7 mouse cellular contexts compared by ENCODE assay signal in the genomic region with DNA sequence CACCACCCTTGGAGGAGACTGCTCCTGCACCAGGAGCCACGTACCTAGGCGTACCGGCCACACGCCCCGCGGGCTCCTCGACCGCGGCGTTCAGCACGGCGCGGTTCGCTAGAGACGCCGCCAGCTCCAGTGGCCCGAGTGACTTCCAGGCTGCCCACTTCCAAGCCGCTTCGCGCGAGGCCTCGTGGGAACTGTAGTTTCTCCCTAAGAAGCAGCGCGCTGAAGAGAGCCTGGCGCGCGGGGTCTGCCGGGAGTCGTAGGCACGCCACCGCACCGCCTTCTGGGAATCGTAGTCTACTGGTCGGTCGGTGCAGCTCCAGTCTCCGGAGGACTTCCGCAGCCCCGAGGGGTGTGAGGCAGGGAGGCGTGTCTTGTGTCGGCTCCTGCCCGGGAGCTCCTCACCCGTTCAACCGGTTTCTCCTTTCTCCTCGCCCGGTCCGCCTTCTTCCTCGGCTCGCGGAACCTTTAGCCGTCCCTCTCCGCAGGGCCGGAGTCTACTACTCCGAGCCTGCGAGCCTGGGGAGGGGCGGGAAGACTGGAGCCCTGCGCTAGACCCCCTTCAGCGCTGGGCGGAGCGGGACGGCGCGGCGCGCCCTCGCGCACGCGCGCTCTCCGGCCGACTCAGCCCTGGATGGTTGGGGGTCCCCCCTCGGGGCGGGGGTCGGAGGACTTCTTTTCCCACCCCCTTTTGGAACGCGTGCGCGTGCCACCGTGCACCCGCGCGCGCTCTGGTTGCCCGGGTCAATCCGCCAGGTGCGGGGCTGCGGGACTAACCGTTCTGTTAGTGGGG. TPM values are rescaled to one million over a fixed set of nuclear protein-coding genes. Genes with fewer than 3 reads are reported as not detected.
A peak's percentile ranks its signal among the peaks of the same experiment; 100 is the strongest.
DNase-seq lines count a peak whose midpoint lies in the region; ATAC-seq lines count a peak whose summit lies in the region.

Gene Sipa1l3 (minus strand): TSS at position 221 of the 790 bp plus-strand sequence.

- no peaks in the 10 kb centered on the region for H3K36me3 ChIP-seq in embryonic facial prominence, embryonic 12.5 days
- no peaks in the 10 kb centered on the region for H3K36me3 ChIP-seq in limb, embryonic 11.5 days (ENCODE audit: control insufficient read depth, insufficient read depth, low read length)
- no peaks in the 10 kb centered on the region for H3K36me3 ChIP-seq in midbrain, embryonic 14.5 days (ENCODE audit: control insufficient read depth, insufficient read depth, low read length)

- WGBS in embryonic facial prominence, embryonic 12.5 days, result under 1% methylated on average over 88 of the region's 88 CpGs
- under 1% methylated on average over 88 of the region's 88 CpGs for WGBS in limb, embryonic 11.5 days
- WGBS in midbrain, embryonic 14.5 days, result under 1% methylated on average over 86 of the region's 88 CpGs

- peak within 1 kb of the TSS; percentile 84 for H3K9ac ChIP-seq in embryonic facial prominence, embryonic 12.5 days
- peak within 1 kb of the TSS; percentile 69 for H3K9ac ChIP-seq in limb, embryonic 11.5 days (ENCODE audit: low read length)
- H3K9ac ChIP-seq in midbrain, embryonic 14.5 days (replicated peaks; ENCODE audit: low read length), result peak within 1 kb of the TSS; percentile 76

- H3K27me3 ChIP-seq in embryonic facial prominence, embryonic 12.5 days, result no peaks in the 10 kb centered on the region
- H3K27me3 ChIP-seq in limb, embryonic 11.5 days (ENCODE audit: control insufficient read depth, insufficient read depth, low read length), result no peaks in the 10 kb centered on the region
- no peaks in the 10 kb centered on the region for H3K27me3 ChIP-seq in midbrain, embryonic 14.5 days (ENCODE audit: control insufficient read depth, insufficient read depth, low read length)

- DNase-seq in adrenal gland, postnatal 25 days, result peak; percentile 95
- peak; percentile 100 for DNase-seq in heart, adult 11 months
- DNase-seq in kidney, adult 18-20 months, result peak; percentile 97
- peak; percentile 98 for DNase-seq in limb, embryonic 11.5 days (ENCODE audit: low spot score)
- peak; percentile 99 for DNase-seq in midbrain, embryonic 14.5 days
- DNase-seq in spleen, adult 18-20 months, result peak; percentile 93 to 95

- peak within 1 kb of the TSS; percentile 85 for H3K4me3 ChIP-seq in embryonic facial prominence, embryonic 12.5 days
- peak within 1 kb of the TSS; percentile 85 for H3K4me3 ChIP-seq in limb, embryonic 11.5 days (ENCODE audit: low read depth, low read length)
- peak within 1 kb of the TSS; percentile 90 for H3K4me3 ChIP-seq in midbrain, embryonic 14.5 days (replicated peaks; ENCODE audit: low read depth, low read length)

- peak; percentile 98 for ATAC-seq in embryonic facial prominence, embryonic 12.5 days (ENCODE audit: insufficient number of reproducible peaks, insufficient read depth, low FRiP score, low TSS enrichment)
- ATAC-seq in limb, embryonic 11.5 days (ENCODE audit: insufficient number of reproducible peaks, low FRiP score, low TSS enrichment, low read depth), result peak; percentile 97
- peak; percentile 97 for ATAC-seq in midbrain, embryonic 14.5 days (ENCODE audit: low FRiP score, low TSS enrichment)

- peak within 1 kb of the TSS; percentile 85 for H3K27ac ChIP-seq in embryonic facial prominence, embryonic 12.5 days
- peak within 1 kb of the TSS; percentile 56; the same call in 1 of the 2 replicates for H3K27ac ChIP-seq in limb, embryonic 11.5 days (replicated peaks; ENCODE audit: low read depth, low read length)
- H3K27ac ChIP-seq in midbrain, embryonic 14.5 days (replicated peaks; ENCODE audit: low read depth, low read length), result peak within 1 kb of the TSS; percentile 89

- H3K4me1 ChIP-seq in embryonic facial prominence, embryonic 12.5 days, result peaks cover 21% of the 10 kb centered on the region; the same call in 1 of the 2 replicates
- peaks cover 8% of the 10 kb centered on the region; the same call in 1 of the 2 replicates for H3K4me1 ChIP-seq in limb, embryonic 11.5 days (ENCODE audit: control insufficient read depth, insufficient read depth, low read length)
- peaks cover 21% of the 10 kb centered on the region for H3K4me1 ChIP-seq in midbrain, embryonic 14.5 days (ENCODE audit: control insufficient read depth, insufficient read depth, low read length)

- no peaks in the 10 kb centered on the region for H3K9me3 ChIP-seq in embryonic facial prominence, embryonic 12.5 days
- no peaks in the 10 kb centered on the region for H3K9me3 ChIP-seq in limb, embryonic 11.5 days (ENCODE audit: control insufficient read depth, low read length)
- no peaks in the 10 kb centered on the region for H3K9me3 ChIP-seq in midbrain, embryonic 14.5 days (ENCODE audit: control insufficient read depth, low read length)

- peak within 1 kb of the TSS; percentile 72 for H3K4me2 ChIP-seq in embryonic facial prominence, embryonic 12.5 days (replicated peaks)
- peak within 1 kb of the TSS; percentile 92 for H3K4me2 ChIP-seq in limb, embryonic 11.5 days (ENCODE audit: low read depth, severe bottlenecking)
- H3K4me2 ChIP-seq in midbrain, embryonic 14.5 days (ENCODE audit: low read length), result peak within 1 kb of the TSS; percentile 83

RNA-seq across cellular contexts. Expression of gene Sipa1l3, which starts in this region (rescaled TPM):
- 36.3 and 36.6 TPM in 2 replicates for total RNA-seq in adrenal gland, postnatal 25 days (2021)
- 13.8 and 16.3 TPM in 2 replicates for polyA plus RNA-seq in embryonic facial prominence, embryonic 12.5 days (2016; fragmentation: Nextera tagmentation; extraction: Ambion mirVana)
- polyA plus RNA-seq in limb, embryonic 11.5 days (2014; fragmentation: Nextera tagmentation; extraction: Ambion mirVana), result 12.1 and 14.0 TPM in 2 replicates
- polyA plus RNA-seq in midbrain, embryonic 14.5 days (2014; fragmentation: Nextera tagmentation; extraction: Ambion mirVana), result 16.1 and 17.6 TPM in 2 replicates

Comparison
In these comparisons a context has a peak if more than half of its experiments do, and no peak if none do; other contexts are left out.
1. Peak in every context shown above with its lines: DNase-seq, ATAC-seq, H3K4me3 ChIP-seq and H3K27ac ChIP-seq.